Mouse (Mus musculus) forebrain, postnatal 0 days (tissue): ENCODE results near the gene Pold4. TPM values are rescaled to one million over a fixed set of nuclear protein-coding genes. Genes with fewer than 3 reads are reported as not detected.

ENCODE experiments used
- ATAC-seq: fragments of 200-750 bp; cut with Nextera tagmentation; 2 replicates; pipeline ENCODE4 v1.8.0; 2017; ENCODE audit warnings: mild to moderate bottlenecking, moderate library complexity
- DNase-seq: peaks from one replicate; pipeline ENCODE4 v3.0.0-alpha.2; 2015
- H3K27ac ChIP-seq: fragments of 300-500 bp; sonication (generic); 2 replicates; pipeline ENCODE4 v1.5.1; 2014; ENCODE audit warnings: low read depth, mild to moderate bottlenecking, antibody characterized with exemption, low read length, moderate library complexity, mixed read lengths
- H3K27me3 ChIP-seq: fragments of 300-500 bp; sonication (generic); 2 replicates; pipeline ENCODE4 v1.6.1; 2014; ENCODE audit warnings: mild to moderate bottlenecking, low read length, mixed read lengths; ENCODE audit not compliant: insufficient read depth
- H3K36me3 ChIP-seq: fragments of 300-500 bp; sonication (generic); 2 replicates; pipeline ENCODE4 v1.6.1; 2014; ENCODE audit warnings: mild to moderate bottlenecking, moderate library complexity; ENCODE audit not compliant: insufficient read depth
- H3K4me1 ChIP-seq: fragments of 300-500 bp; sonication (generic); 2 replicates; pipeline ENCODE4 v1.6.1; 2014; ENCODE audit warnings: antibody characterized with exemption; ENCODE audit not compliant: insufficient read depth
- H3K4me2 ChIP-seq: fragments of 300-500 bp; sonication (generic); 2 replicates; pipeline ENCODE4 v1.6.1; 2014; ENCODE audit warnings: low read depth, mild to moderate bottlenecking, moderate library complexity
- H3K4me3 ChIP-seq: fragments of 300-500 bp; sonication (generic); 2 replicates; pipeline ENCODE4 v1.5.1; 2014; ENCODE audit warnings: low read depth, low read length, mixed read lengths
- H3K9ac ChIP-seq: fragments of 300-500 bp; sonication (generic); 2 replicates; pipeline ENCODE4 v1.6.1; 2014; ENCODE audit warnings: mild to moderate bottlenecking
- H3K9me3 ChIP-seq: fragments of 300-500 bp; sonication (generic); 2 replicates; pipeline ENCODE4 v1.6.1; 2016; ENCODE audit warnings: low read length
- CTCF ChIP-seq: sonication (generic); IDR thresholded peaks from 2 replicates; pipeline ENCODE4 v1.5.1; 2016; ENCODE audit warnings: antibody characterized with exemption, control low read depth, low read depth
- WGBS: fragments of 180-500 bp; shearing (Covaris S2); extraction: QIAGEN DNeasy Blood & Tissue Kit; methylation state at CpG from one replicate; pipeline ENCODE4 v1.1.7; 2014; 5-methylcytosine and 5-hydroxymethylcytosine counted together
- polyA plus RNA-seq: library from polyadenylated mRNA; unstranded; fragments of >200 nt; fragmentation: Nextera tagmentation; extraction: Ambion mirVana; gene quantifications from 2 replicates; pipeline ENCODE4 v1.2.1, GENCODE M21; 2015
- total RNA-seq: library from RNA; depleted of rRNA; stranded (reverse); fragments of >200 nt; gene quantifications from 2 replicates; pipeline ENCODE4 v1.2.3, GENCODE M21; 2014

Pold4 gene
- total and polyA plus RNA-seq, 2 experiments from 2014 or later: 21.2 to 21.8 TPM

GRCm38 (mm10) chr19:4206971-4207370 lies 24.7 kb upstream of the Pold4 start:
- Histone ChIP-seq H3K4me3 (no peak overlapping the region), H3K27me3 (no peaks in the 10 kb centered on the region), H3K36me3 (no peaks in the 10 kb centered on the region), H3K9ac (no peak overlapping the region), H3K4me2 (no peak overlapping the region), H3K4me1 (0 out of 2 replicates have a peak, but pooled peaks cover 4% of the 10 kb centered on the region), H3K27ac (no peak overlapping the region), H3K9me3 (no peaks in the 10 kb centered on the region)
- DNase-seq (peak; percentile 58), ATAC-seq (peak; percentile 70)
- peak; percentile 92 for TF ChIP-seq CTCF
- WGBS: 2% methylated on average over 2 of the region's 2 CpGs

- Histone ChIP-seq H3K4me1 (no peaks in the 10 kb centered on the region), H3K9ac (no peak overlapping the region), H3K27ac (no peak overlapping the region), H3K27me3 (peaks cover 1% of the 10 kb centered on the region; the same call in 1 of the 2 replicates), H3K4me2 (no peak overlapping the region), H3K9me3 (no peaks in the 10 kb centered on the region), H3K36me3 (no peaks in the 10 kb centered on the region), H3K4me3 (no peak overlapping the region)
- TF ChIP-seq CTCF: no peak
- ATAC-seq (no peak), DNase-seq (no peak)
- 77% methylated on average over 5 of the region's 5 CpGs for WGBS
Observed at GRCm38 (mm10) chr19:4208563-4208962, 23.1 kb upstream of the Pold4 start.

DNA sequence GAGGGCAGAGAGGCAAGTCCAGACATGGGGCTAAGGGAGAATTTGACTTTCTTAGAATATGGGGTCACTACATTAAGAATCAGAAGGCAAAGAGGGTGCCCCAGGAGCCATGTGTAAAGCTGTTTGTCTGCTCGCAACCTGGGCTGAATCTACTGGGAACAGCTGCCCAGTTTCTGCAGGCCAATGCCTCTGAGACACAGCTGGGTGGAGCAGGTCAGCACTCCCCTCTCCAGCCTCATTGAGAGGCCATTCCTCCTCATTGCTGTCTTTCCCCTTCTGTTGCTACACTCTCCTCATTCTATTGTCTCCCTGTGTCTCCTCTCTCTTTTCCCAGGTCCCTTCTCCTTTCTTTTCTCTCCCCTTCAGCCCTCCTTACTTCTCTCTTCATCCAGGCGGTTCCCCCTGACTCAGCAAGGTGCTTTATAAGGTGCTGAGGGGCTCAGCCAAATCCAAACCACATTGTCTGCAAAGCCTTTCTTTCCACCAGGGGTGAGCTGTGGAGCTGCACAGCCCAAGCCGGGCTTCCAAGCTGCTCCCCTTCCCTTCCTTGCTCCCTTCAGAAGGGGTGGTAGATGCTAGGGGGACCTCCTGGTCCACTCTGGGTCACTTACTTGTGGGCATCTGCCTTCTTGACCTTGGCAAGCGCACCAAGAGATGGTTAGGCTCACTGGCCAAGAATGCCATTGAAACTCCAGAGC lies 19.7 kb upstream of the Pold4 start:
- WGBS: 34% methylated on average over 4 of the region's 4 CpGs
- ATAC-seq: no peak
- Histone ChIP-seq H3K9me3 (no peaks in the 10 kb centered on the region), H3K27ac (no peak overlapping the region), H3K9ac (no peak overlapping the region), H3K4me3 (no peak overlapping the region), H3K27me3 (peaks cover 24% of the 10 kb centered on the region), H3K4me2 (no peak overlapping the region), H3K4me1 (no peaks in the 10 kb centered on the region), H3K36me3 (no peaks in the 10 kb centered on the region)
- no peak for TF ChIP-seq CTCF
- no peak for DNase-seq

GRCm38 (mm10) chr19:4213524-4213974 lies 18.1 kb upstream of the Pold4 start:
- H3K9ac ChIP-seq: no peak overlapping the region
- no peak overlapping the region for H3K4me3 ChIP-seq
- ATAC-seq (no peak), DNase-seq (no peak)
- WGBS: 11% methylated on average over 9 of the region's 9 CpGs
- H3K4me2 ChIP-seq: no peak overlapping the region
- H3K9me3 ChIP-seq: no peaks in the 10 kb centered on the region
- H3K27ac ChIP-seq: no peak overlapping the region
- peaks cover 25% of the 10 kb centered on the region for H3K27me3 ChIP-seq
- TF ChIP-seq CTCF: no peak
- H3K36me3 ChIP-seq: no peaks in the 10 kb centered on the region
- H3K4me1 ChIP-seq: no peaks in the 10 kb centered on the region

DNA sequence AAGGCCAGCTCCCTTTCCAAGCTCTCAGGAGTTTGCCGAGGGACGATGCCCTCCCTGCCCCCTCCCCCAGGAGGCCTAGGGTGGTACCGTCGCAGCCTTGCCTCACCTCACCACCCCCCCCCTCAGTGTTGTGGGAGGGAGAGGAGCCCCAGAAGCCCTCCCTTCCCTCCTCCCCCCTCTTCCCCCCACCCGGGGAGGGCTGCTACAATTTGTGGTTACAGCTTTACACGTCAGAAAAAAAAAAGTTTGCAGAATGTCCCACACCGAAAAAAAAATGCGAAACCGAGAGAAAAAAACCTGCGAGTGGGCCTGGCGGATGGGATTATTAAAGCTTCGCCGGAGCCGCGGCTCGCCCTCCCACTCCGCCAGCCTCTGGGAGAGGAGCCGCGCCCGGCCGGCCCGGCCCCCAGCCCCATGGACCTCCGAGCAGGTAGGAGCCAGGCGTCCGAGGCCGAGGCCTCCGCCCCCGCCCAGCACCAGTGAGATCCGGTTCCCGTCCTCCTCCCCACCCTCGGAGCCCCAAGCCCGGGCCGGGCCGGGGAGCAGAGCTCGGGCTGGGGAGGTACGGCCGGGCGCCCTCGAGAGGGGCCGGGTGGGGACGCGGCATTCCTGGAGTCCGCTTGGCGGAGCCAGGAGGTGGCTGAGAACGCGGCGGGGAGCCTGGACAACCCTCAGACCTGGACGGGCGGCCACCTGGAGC lies 17.5 kb upstream of the Pold4 start, which contains the start of the genes Clcf1 and AC109138.7:
Clcf1 (plus strand) TSS at position 168 of the 700 bp plus-strand sequence.
AC109138.7 (plus strand) TSS at position 287 of the 700 bp plus-strand sequence.
- Histone ChIP-seq H3K27me3 (peaks cover 25% of the 10 kb centered on the region), H3K9me3 (no peaks in the 10 kb centered on the region), H3K4me2 (peak within 1 kb of the TSS; percentile 90), H3K9ac (peak within 1 kb of the TSS; percentile 44), H3K36me3 (no peaks in the 10 kb centered on the region), H3K27ac (no peak within 1 kb of the TSS), H3K4me3 (peak within 1 kb of the TSS; percentile 48), H3K4me1 (no peaks in the 10 kb centered on the region)
- no peak for TF ChIP-seq CTCF
- ATAC-seq (peak; percentile 14; the same call in 1 of the 2 replicates), DNase-seq (no peak)
- WGBS: 2% methylated on average over 43 of the region's 49 CpGs

DNA sequence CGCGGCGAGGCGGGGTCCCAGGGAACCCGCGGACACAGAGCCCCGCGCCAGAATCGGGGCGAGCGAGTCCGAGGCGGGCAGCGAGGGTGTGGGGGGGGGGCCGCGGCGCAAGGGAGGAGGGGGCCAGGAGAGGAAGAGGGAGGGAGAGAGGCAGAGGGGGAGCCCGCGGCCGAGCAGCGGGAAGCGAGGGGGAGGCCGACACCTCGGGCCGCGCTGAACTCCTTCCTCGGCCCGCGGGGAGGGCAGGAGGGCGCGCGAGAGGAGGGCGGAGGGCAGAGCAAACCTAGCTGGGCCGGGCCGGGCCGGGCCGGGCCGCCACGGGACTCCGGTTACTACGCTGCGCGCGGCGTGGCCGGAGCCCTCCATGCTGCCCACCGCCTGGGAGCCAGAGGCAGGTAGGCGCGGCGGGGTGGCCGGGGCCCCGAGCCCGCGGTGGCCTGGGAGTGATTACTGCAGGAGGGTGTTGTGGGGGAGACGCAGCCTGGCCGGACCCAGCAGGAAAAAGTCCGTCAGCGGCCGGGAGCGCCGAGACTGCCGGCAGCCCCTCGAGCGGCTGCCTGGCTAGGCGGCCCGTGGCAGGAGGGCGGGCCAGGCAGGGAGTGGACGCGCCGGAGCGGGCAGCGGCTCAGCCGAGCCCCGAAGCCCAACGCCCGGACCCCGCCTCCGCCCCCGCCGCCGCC lies 16.8 kb upstream of the Pold4 start:
- WGBS: 4% methylated on average over 62 of the region's 81 CpGs
- Histone ChIP-seq H3K27me3 (peaks cover 25% of the 10 kb centered on the region), H3K4me1 (no peaks in the 10 kb centered on the region), H3K27ac (no peak overlapping the region), H3K9me3 (no peaks in the 10 kb centered on the region), H3K4me2 (peak overlapping the region; percentile 90), H3K36me3 (no peaks in the 10 kb centered on the region), H3K9ac (peak overlapping the region; percentile 44), H3K4me3 (peak overlapping the region; percentile 48)
- TF ChIP-seq CTCF: no peak
- ATAC-seq (no peak), DNase-seq (no peak)
